Mouse (Mus musculus) stomach, postnatal 0 days (tissue): ENCODE results near the gene Nfe2l2.
"Not testable (repeated sequence)": the region's sequence is repeated elsewhere in the genome, so short reads cannot be mapped to it uniquely, and the experiment has no call there.

Experiments
- CTCF ChIP-seq: IDR thresholded peaks from 2 replicates; pipeline ENCODE4 v1.5.1; 2016; ENCODE audit warnings: antibody characterized with exemption, low read depth, mild to moderate bottlenecking, moderate library complexity
- EP300 ChIP-seq: optimal IDR thresholded peaks from 2 replicates; pipeline ENCODE3; 2016; ENCODE audit warnings: antibody characterized with exemption

DNA sequence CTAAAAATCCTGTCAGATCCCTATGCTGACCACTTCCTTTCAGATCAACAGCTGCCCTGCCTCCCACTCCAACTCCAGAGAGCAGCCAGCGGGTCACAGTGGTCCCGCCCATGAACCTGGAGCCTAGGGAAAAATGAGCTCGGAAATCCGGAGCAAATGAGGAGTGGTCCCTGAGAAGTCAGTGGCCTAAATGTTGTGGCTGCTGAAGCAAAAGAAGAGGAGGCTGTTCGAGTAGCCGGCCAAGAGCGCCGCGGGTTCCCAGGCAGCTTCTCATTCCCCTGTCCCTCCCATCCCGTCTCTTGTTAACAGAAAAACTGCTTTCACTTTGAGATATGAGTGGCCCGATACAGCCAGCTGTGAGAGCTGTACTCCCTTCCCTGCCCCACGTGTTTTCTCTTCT, 64.9 kb downstream of the Nfe2l2 start:
- not testable (repeated sequence) for TF ChIP-seq EP300, CTCF
